Mouse (Mus musculus) brain, embryonic 18.5 days (tissue): ENCODE data around the gene Mtrf1.
"Not testable (repeated sequence)": the region's sequence is repeated elsewhere in the genome, so short reads cannot be mapped to it uniquely, and the experiment has no call there.

ENCODE experiments used
- DNase-seq: peaks from one replicate; pipeline ENCODE4 v3.0.0-alpha.2; 2012; ENCODE audit warnings: low read depth, low spot score

Gene Mtrf1

GRCm38 (mm10) chr14:79445055-79445620 is 47.6 kb downstream of the Mtrf1 start:
- peak; percentile 74 for DNase-seq

- peak; percentile 84 for DNase-seq
These were observed 54.4 kb downstream of the Mtrf1 start, which contains the start of gene Kbtbd6 for GRCm38 (mm10) chr14:79451681-79452590. TSS of gene Kbtbd6 (plus strand) at chr14:79451835.

DNA sequence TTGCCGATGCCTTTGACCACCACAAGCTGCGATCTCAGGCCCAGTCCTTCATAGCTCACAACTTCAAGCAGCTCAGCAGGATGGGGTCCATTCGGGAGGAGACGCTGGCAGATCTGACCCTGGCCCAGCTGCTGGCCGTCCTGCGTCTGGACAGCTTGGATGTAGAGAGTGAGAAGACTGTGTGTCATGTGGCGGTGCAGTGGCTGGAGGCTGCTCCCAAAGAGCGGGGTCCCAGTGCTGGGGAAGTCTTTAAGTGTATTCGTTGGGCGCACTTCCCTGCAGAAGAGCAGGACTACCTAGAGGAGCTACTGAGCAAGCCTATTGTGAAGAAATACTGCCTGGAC is 55.0 kb downstream of the Mtrf1 start:
- DNase-seq = not testable (repeated sequence)

DNA sequence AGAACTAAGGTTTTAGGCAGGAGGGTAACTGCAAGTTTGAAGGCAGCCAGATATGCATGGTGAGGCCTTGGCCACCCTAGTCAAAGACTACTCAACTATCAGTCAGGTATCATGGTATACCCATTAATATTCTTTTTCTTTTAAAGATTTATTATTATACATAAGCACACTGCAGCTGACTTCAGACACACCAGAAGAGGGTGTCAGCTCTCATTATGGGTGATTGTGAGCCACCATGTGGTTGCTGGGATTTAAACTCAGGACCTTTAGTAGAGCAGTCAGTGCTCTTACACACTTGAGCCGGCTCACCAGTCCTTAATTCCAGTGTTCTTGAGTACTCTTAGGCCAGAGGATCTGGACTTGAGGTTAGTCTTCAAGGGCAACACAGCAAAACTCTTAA is 62.8 kb downstream of the Mtrf1 start:
- DNase-seq = no peak

GRCm38 (mm10) chr14:79460988-79461387 is 63.4 kb downstream of the Mtrf1 start:
- DNase-seq = no peak

GRCm38 (mm10) chr14:79465623-79466022 is 68.1 kb downstream of the Mtrf1 start:
- no peak for DNase-seq

DNA sequence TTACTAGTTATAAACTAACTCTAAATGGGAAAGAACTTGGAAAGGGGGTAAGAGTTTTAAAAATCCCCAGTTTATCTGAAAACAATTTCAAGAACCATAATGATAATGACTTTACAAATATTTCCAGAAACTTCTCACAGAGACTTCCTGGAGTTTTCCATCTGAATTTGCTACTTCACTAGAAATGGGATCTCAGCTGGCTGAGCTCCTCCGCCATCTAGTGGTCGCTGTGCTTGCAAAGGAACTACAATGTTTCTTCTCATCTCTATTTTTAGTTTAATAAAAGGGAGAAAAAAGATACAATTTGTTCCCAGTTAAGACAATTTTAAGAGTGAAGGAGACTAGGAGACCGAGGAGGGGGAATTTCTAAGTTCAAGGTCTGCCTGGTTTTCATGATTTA is 70.0 kb downstream of the Mtrf1 start:
- DNase-seq = no peak
